Mouse (Mus musculus) right cerebral cortex, postnatal 25 days (tissue): ENCODE data around the gene Zfp52.

Experiments used
- DNase-seq: peaks from one replicate; pipeline ENCODE4 v3.0.0; 2022

Zfp52 gene

DNA sequence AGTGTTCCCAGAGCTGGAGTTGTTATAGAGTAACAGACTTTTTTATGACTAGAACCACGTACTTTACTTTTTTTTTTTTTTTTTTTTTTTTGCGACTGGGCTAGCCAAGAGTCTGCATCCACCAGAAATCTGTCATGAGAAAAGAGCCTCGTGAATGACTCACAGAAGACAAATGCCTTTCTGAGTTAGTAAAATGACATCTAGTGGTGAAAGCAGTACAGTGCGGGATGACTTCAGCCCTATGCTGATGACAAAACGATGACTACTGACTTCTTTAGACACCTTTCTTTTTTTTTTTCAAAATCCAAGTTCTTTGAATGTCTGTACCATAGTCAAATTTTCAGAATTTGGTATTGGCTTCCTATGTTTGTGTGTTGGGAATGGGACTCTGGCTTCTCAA lies 30.9 kb downstream of the Zfp52 start:
- peak; percentile 25 for DNase-seq

DNA sequence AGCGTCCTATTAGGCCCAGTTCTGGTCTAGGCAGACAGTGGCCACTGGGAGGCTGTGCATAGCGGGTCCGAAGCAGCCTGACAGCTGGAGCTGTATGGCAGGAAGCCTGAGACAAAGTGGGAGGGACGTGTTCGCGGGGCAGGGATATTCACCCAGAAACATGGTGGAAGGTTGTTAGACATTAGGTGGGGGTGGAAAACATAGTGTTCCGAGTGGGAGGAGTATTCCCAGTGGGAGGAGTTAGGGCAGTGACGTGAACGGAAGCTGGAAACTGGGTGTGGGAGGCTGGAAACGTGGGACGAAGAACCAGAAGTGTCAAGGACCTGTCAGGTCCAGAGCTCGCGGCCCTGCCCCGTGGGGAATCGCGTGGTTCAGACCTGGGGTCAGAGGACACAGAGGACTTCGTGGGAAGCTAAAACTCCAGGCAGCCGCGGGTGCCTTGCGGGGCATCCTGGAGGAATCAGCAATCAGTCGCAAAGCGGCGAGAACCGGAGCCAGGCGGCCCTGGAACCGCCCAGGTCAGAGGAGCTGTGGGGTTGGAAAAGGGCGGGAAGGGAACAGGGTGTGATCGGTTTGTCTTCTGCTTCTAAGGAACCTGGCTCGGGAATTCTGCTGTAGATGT lies 31.5 kb downstream of the Zfp52 start, which contains the start of gene Zfp948:
Zfp948 (plus strand) TSS at position 281 of the 622 bp plus-strand sequence.
- peak; percentile 77 for DNase-seq

DNA sequence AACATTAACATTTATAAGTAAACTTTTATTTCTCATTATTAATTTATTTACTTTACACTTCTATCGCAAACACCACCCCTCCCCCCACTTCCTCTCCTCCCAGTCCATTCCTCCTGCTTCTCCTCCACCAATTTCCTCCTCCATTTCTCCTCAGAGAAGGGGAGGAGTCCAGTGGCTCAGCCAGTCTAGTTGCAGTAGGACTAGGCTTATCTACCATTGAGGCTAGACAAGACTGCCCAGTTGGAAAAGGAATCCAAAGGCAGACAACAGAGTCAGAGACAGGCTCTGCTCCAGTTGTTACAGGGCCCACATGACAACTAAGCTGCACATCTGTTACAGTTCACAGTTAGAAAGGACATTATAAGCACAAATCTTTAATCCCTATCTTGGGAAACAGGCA lies 32.4 kb downstream of the Zfp52 start:
- peak; percentile 7 for DNase-seq

- DNase-seq = no peak
Observed at GRCm38 (mm10) chr17:21579080-21579479, 43.7 kb downstream of the Zfp52 start.

DNA sequence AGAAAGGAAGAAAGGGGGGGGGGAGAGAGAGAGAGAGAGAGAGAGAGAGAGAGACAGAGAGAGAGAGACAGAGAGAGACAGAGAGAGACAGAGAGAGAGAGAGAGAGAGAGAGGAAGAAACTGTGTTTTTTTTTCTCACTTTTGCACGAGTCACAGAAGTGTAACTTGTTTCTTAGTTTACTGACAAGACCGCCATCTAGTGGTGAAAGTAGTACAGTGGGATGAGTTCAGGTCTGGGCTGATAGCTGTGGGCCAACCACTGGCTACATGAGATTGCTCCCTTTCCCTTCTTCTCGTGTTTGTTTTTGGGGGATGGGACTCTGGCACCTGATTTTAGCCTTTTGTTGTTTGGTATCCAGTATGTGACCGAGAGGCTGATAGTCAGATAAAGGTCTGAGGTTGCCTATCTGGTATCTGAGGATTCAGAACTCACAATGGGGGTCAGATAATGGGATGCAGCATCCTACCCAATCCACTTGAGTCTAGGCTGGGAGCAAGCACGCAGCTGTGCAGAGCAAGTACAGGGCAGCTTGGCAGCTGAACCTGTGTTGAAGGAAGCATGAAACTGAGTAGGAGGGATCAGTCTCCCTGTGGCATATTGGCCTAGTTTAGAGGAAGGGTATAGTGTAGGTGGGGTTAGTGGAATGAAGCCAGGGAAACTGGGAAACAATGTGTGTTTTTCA lies 44.3 kb downstream of the Zfp52 start:
- no peak for DNase-seq

DNA sequence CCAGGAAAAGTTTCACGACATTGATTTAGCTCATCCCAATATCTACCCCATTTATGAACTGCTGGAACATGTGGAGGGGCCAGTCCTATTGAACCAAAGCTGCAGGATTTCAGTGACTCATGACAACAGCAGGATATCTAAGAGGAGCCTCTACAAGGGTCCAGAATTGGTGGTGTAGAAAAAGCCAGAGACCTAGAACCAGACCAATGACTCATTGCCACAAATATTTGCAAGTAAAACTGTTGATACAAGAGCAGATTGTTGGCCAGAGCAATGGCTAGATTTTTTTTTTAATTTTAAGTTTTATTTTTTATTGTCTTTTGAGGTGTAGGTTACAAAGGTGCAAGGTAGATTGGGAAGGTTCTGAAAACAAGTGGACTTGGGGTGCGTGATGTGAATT lies 50.2 kb downstream of the Zfp52 start:
- no peak for DNase-seq
